Mouse (Mus musculus): Measurements from ENCODE around the gene Serinc2. TPM values are rescaled to one million over a fixed set of nuclear protein-coding genes. Genes with fewer than 3 reads are reported as not detected.
"Not testable (repeated sequence)": the region's sequence is repeated elsewhere in the genome, so short reads cannot be mapped to it uniquely, and the experiment has no call there.

Gene Serinc2
- total RNA-seq, 2 experiments from 2014 or later = 5.7 to 7.1 TPM

DNA sequence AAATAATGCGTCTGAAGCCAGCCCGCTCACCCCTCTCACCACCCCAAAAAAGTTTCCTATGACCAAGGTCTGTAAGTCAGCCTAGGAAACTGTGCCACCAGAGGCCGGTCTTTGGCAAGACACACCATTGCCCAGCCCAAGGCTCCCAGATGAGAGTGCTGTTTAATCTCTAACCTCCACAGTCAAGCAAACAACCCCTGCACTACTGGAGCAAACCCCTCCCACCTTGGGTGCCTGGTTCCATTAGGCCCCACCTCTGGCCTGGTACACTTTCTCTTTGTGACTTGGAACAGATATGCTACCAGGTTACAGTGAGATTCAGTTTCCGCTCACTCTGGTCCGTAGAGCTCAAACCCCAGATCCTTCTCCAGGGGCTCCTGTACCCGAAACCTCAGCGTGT lies 11.9 kb downstream of the Serinc2 start:
- intact Hi-C loops (cut with DNase I) = no loop called here
- DNase-seq (ENCODE audit: low spot score in 2 of 2) = no peak

DNA sequence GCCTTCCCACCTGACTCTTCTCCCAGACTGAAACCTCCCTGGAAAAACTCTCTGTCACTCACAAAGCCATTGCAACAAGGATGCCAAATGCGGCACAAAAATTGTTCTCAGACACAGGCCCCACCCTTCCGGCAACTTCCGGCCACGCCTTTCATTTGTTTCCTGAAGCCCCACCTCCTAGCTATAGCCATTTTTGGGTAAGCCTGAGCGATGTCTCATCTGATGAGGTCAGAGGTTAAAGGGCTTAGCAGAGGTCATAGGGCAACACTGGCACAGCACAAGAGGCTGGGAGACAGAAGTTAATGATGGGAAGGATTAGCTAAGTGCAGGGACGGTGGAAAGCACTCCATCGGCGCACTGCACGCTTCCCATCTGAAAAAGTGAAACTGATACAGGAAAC lies 12.4 kb downstream of the Serinc2 start:
- DNase-seq (ENCODE audit: low spot score in 2 of 2) = no peak
- intact Hi-C loops (cut with DNase I) = no loop called here

- intact Hi-C loops (cut with DNase I) = loop anchor here (2.0 kb wide), 1 partner anchor 28 kb away; no protein-coding TSS in a partner anchor
- peak in 1 of 2 experiments; percentile 50 for DNase-seq (ENCODE audit: low spot score in 2 of 2)
These were observed 14.2 kb downstream of the Serinc2 start for GRCm38 (mm10) chr4:130264698-130265349.

- intact Hi-C loops (cut with DNase I) = loop anchor here (2.0 kb wide), 1 partner anchor 29 kb away; no protein-coding TSS in a partner anchor
- DNase-seq (ENCODE audit: low spot score in 2 of 2) = no peak
These were observed 14.9 kb downstream of the Serinc2 start for GRCm38 (mm10) chr4:130264131-130264530.

DNA sequence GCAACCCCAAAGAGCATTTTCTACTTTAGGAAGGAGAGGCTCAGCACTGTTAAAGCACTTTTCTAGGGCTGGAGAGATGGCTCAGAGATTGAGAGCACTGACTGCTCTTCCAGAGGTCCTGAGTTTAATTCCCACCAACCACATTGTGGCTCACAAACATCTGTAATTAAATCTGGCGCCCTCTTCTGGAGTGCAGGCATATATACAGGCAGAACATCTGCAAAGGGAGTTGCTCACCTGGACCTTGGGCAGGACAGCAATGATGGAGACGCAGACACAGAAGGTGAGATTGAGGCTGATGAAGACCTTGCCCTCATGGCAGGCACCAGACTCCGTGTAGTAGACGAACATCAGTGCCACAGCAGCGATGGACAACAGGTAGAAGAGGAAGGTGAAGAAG lies 18.6 kb downstream of the Serinc2 start:
- intact Hi-C loops (cut with DNase I) = no loop called here

GRCm38 (mm10) chr4:130252441-130253157 lies 26.4 kb downstream of the Serinc2 start:
- intact Hi-C loops (cut with DNase I) = no loop called here
- no peak for DNase-seq (ENCODE audit: low spot score in 2 of 2)

More for the DNA sequence above, 18.6 kb downstream of the Serinc2 start:
- DNase-seq (ENCODE audit: low spot score in 2 of 2) = no peak

- DNase-seq (ENCODE audit: low spot score in 2 of 2) = no peak
- intact Hi-C loops (cut with DNase I) = no loop called here
These were observed 27.2 kb downstream of the Serinc2 start for GRCm38 (mm10) chr4:130251763-130252162.

DNA sequence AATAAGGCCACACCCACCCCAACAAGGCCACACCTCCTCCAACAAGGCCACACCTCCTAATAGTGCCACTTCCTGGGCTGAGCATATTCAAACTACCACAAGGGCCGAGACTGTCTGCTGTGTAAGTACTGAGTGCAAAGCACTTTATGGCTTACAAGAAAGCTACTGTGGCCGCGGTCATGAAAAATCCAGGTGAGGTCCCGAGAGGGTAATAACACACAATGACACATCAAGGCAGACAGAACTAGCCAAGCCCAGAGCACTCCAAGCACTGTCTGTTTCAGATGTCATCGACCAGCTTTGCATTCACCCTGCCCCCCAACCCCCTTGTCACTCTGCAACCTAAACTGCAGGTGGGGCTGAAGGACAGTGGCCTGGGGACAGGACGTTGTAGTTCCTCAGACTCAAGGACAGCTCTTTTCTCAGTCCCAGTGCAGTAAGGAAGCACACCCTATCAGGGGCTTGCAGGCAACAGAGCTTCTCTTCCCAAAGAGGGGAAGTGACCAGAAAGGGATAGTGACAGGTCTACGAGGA lies 27.8 kb downstream of the Serinc2 start:
- intact Hi-C loops (cut with DNase I) = no loop called here
- no peak for DNase-seq (ENCODE audit: low spot score in 2 of 2)

DNA sequence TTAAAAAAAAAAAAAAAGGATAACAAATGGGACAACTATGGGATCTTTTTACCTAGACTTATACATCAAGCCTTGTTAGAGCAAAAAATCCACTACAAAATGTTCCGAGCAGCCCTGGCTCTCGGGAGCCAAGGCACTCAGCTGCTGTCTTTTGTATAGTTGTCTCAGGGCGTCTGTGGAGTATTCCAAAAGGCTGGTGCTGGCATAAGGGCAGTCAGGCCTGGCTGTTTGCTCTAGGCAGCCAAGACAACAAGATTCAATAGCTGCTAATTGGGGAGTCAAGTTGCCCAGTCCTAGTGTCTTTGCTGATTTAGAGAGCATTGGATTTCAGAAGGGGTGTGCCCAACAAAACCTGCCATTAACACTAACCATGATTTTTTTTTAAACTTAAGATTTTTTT lies 30.4 kb downstream of the Serinc2 start:
- intact Hi-C loops (cut with DNase I) = no loop called here
- DNase-seq (ENCODE audit: low spot score in 2 of 2) = no peak

- intact Hi-C loops (cut with DNase I) = loop anchor here (1.0 kb wide), 1 partner anchor 47 kb away; no protein-coding TSS in a partner anchor
- peak; percentile 59 to 63 for DNase-seq (ENCODE audit: low spot score in 2 of 2)
These were observed 32.9 kb downstream of the Serinc2 start for GRCm38 (mm10) chr4:130246132-130246531.

- intact Hi-C loops (cut with DNase I) = no loop called here
- DNase-seq (ENCODE audit: low spot score in 2 of 2) = no peak
These were observed 34.3 kb downstream of the Serinc2 start for GRCm38 (mm10) chr4:130244749-130245148.

DNA sequence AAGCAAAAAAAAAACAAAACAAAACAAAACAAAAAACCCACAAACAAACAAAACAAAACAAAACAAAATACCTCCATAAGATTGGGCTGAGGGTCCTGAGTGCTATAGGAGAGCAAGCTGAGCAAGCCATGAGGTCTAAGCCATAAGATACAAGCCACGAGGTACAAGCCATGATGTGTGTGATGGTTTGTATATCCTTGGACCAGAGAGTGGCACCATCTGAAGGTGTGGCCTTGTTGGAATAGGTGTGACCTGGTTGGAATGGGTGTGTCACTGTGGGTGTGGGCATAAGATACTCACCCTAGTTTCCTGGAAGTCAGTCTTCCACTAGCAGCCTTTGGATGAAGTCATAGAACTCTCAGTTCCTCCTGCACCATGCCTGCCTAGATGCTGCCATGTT lies 35.4 kb downstream of the Serinc2 start:
- DNase-seq (ENCODE audit: low spot score in 2 of 2); intact Hi-C loops (cut with DNase I): not testable (repeated sequence)

DNA sequence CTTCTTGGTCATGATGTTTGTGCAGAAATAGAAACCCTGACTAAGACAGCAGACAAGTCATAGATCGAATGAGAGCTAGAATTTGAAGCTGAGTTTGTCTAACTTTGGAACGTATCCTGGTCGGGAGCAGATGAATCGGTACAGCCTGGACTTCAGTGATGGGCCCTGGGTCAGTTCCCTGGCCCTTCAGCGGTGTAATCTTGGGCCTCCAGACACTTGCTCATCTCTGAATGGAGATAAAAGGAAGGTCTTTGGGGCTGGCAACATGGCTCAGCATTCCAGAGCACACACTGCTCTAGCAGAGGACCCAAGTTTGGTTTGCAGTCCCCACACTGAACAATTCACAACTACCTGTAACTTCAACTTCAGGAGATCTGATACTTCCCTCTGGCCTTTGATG lies 36.0 kb downstream of the Serinc2 start:
- intact Hi-C loops (cut with DNase I) = no loop called here
- no peak for DNase-seq (ENCODE audit: low spot score in 2 of 2)

DNA sequence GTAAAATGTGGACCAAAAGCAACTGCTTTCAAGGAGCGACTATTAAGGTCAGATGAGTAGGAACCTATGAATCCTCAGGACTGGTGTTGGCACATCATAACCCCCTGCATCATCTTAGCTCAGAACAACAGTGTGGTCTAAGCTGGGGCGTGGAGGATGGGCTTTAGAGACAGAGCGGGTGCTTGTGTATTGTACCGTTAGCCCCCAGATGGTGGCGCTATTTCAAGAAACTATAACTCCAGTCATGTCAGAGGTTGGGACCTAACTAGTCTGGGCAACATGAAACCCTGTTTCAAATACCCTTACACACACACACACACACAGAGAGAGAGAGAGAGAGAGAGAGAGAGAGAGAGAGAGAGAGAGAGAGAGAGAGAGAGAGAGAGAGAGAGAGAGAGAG lies 38.3 kb downstream of the Serinc2 start:
- DNase-seq (ENCODE audit: low spot score in 2 of 2) = no peak
- intact Hi-C loops (cut with DNase I) = no loop called here

GRCm38 (mm10) chr4:130237607-130238006 lies 41.4 kb downstream of the Serinc2 start:
- DNase-seq (ENCODE audit: low spot score in 2 of 2) = no peak
- intact Hi-C loops (cut with DNase I) = no loop called here

DNA sequence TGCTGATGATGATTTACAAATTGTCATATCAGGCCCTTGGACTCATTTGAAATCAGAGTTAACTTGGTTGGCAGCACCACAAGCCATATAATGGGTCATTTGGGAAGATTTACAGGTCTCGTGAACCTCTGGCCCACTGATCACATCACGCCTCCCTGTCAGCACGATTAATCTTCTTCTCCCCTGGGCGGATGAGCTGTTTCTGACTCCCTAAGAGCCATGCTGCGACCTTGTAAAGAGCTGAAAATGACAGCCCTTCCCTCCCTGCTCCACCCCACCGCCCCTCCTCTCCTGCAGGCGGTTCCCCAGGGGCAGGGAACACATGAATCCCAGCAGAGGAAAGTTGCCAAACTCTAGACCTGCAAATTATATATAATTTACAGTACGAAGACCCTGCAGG lies 42.6 kb downstream of the Serinc2 start:
- no peak for DNase-seq (ENCODE audit: low spot score in 2 of 2)
- intact Hi-C loops (cut with DNase I) = no loop called here

GRCm38 (mm10) chr4:130224071-130224470 lies 54.9 kb downstream of the Serinc2 start:
- no peak for DNase-seq (ENCODE audit: low spot score in 2 of 2)

DNA sequence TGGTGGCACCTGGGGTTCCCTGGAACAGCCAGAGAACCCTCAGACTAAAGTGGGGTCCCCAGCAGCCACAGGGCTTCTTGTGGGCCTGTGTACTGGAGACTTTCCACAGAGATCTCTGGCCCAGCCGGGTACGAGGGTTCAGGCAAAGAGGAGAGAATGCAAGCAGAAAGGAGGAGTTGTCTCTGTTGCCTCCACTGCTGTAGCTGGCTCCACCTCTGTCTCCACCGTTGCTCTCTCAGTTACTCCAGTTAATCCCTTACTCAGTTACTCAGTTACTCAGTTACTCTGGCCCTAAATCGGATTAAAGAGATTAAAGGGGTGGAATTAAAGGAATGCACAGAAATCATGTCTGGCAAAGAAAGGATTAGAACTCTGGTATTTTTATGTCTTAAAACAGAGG lies 56.8 kb downstream of the Serinc2 start, which contains the start of gene Gm853:
Gene Gm853, minus strand, starts transcription at position 223 of the 400 bp plus-strand sequence.
- DNase-seq (ENCODE audit: low spot score in 2 of 2) = no peak
- intact Hi-C loops (cut with DNase I) = no loop called here

More at GRCm38 (mm10) chr4:130224071-130224470, 54.9 kb downstream of the Serinc2 start:
- intact Hi-C loops (cut with DNase I) = no loop called here

GRCm38 (mm10) chr4:130220176-130220575 lies 58.8 kb downstream of the Serinc2 start:
- intact Hi-C loops (cut with DNase I) = no loop called here
- DNase-seq (ENCODE audit: low spot score in 2 of 2) = no peak

DNA sequence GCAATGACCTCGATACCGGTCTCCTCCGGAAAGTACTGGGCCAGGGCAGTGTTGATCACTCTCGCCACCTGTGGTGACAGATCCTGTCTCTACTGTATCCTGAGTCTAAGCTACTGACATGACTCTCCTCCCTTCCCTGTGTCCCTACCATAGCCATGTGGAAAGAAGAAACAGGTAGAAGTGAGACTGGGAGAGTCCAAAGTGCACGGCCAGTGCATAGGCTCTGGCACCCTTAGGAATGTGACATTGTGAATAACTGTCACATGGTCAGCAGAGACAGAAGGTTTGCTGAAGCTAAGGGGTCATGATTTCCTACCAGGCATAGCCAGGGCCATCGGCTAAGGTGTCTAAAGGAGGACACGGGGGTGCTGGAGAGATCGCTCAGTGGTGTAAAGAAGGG lies 63.6 kb downstream of the Serinc2 start:
- DNase-seq (ENCODE audit: low spot score in 2 of 2) = no peak
- intact Hi-C loops (cut with DNase I) = no loop called here

DNA sequence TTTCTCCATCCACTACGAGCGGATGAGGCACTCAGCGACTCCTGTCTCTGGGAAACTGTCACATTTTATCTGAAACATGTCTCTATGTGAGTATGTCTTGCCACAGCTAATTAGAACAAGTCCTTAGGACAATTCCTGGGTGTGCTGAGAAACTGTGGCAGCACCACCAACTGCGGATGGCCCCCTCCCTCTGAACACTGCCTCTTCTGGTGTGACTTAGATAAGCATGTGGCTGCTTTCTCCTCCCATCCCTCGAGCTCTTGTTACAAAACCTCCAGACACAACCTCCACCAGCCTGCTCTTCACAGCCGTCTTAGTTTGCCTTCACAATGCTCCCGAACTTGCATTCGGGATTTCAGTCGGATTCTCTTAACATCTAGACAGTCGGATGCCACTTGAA lies 65.1 kb downstream of the Serinc2 start:
- intact Hi-C loops (cut with DNase I) = no loop called here
- no peak for DNase-seq (ENCODE audit: low spot score in 2 of 2)
